Mouse (Mus musculus) CH12.LX (cell line): ENCODE data around the gene Ulk4.

ENCODE experiments used
- CHD1 ChIP-seq: IDR thresholded peaks from 2 replicates; pipeline ENCODE4 v1.6.1; 2012; ENCODE audit warnings: low read depth, low read length, improper control_type of control experiment, inconsistent platforms
- CTCF ChIP-seq, 2 experiments: IDR thresholded peaks in 1 of 2; conservative IDR thresholded peaks in 1 of 2; 2 replicates each; pipeline ENCODE4 v1.5.1; 2011 to 2012; ENCODE audit warnings: low read depth in 2 of 2, low read length in 2 of 2, improper control_type of control experiment in 1 of 2, inconsistent platforms in 1 of 2, mild to moderate bottlenecking in 1 of 2, moderate library complexity in 1 of 2
- E2F4 ChIP-seq: IDR thresholded peaks from 2 replicates; pipeline ENCODE4 v1.6.1; 2011; ENCODE audit warnings: low read depth, low read length, improper control_type of control experiment; ENCODE audit not compliant: insufficient replicate concordance
- MAX ChIP-seq: IDR thresholded peaks from 2 replicates; pipeline ENCODE4 v1.6.1; 2011; ENCODE audit warnings: low read length, improper control_type of control experiment
- POLR2A ChIP-seq: IDR thresholded peaks from 2 replicates; pipeline ENCODE4 v1.6.1; 2011; ENCODE audit warnings: low read depth, mild to moderate bottlenecking, improper control_type of control experiment, low read length
- RAD21 ChIP-seq: IDR thresholded peaks from 2 replicates; pipeline ENCODE4 v1.6.1; 2011; ENCODE audit warnings: low read depth, mild to moderate bottlenecking, low read length, improper control_type of control experiment, moderate library complexity
- TBP ChIP-seq: conservative IDR thresholded peaks from 2 replicates; pipeline ENCODE4 v1.6.1; 2011; ENCODE audit warnings: low read depth, low read length, improper control_type of control experiment
- UBTF ChIP-seq: IDR thresholded peaks from 2 replicates; pipeline ENCODE4 v1.6.1; 2012; ENCODE audit warnings: low read depth, mild to moderate bottlenecking, inconsistent platforms, low read length, improper control_type of control experiment, moderate library complexity
- ZC3H11A ChIP-seq: IDR thresholded peaks from 2 replicates; pipeline ENCODE4 v1.6.1; 2012; ENCODE audit warnings: low read depth, mild to moderate bottlenecking, inconsistent platforms, low read length, improper control_type of control experiment
- ZMIZ1 ChIP-seq: IDR thresholded peaks from 2 replicates; pipeline ENCODE4 v1.6.1; 2012; ENCODE audit warnings: low read depth, mild to moderate bottlenecking, inconsistent platforms, low read length, improper control_type of control experiment
- ZNF384 ChIP-seq: IDR thresholded peaks from 2 replicates; pipeline ENCODE4 v1.6.1; 2012; ENCODE audit warnings: low read depth, low read length, improper control_type of control experiment, inconsistent platforms

DNA sequence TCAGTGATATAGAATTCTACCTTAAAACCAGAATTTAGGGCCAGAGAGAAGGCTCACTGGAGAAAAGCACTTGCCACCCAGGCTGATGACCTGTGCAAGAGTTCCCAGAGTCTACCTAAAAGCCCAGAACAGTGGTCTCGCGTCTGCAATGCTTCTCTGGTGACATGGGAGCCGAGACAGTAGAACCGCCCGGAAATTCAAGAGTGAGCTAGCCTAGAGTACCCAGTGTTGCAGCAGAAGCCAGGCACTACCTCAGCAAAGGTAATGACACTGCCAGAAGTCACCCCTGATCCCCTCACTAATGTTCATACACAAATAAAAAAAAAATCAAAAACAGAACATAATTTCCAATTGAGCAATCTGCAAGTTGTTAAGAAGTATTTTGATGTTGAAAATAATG, 208.9 kb downstream of the Ulk4 start:
- TF ChIP-seq MAX = no peak
- TF ChIP-seq CTCF (conservative IDR thresholded peaks at IDR 0.05 in 1 of 2, IDR thresholded peaks at IDR 0.05 in 1 of 2; ENCODE audit: low read depth in 2 of 2, low read length in 2 of 2) = no peak
- TF ChIP-seq POLR2A = no peak
- TF ChIP-seq CHD1 = no peak
- TF ChIP-seq E2F4 = no peak
- no peak for TF ChIP-seq TBP
- no peak for TF ChIP-seq ZMIZ1
- TF ChIP-seq ZC3H11A = no peak
- no peak for TF ChIP-seq RAD21
- TF ChIP-seq ZNF384 = no peak
- no peak for TF ChIP-seq UBTF
